Mouse (Mus musculus) stomach, postnatal 0 days (tissue): ENCODE measurements around the gene Stk11ip. TPM values are rescaled to one million over a fixed set of nuclear protein-coding genes. Genes with fewer than 3 reads are reported as not detected.

Experiments used
- ATAC-seq: fragments of 200-750 bp; cut with Nextera tagmentation; 2 replicates; pipeline ENCODE4 v1.8.0; 2017; ENCODE audit not compliant: low FRiP score, low TSS enrichment
- DNase-seq: peaks from one replicate; pipeline ENCODE4 v3.0.0-alpha.2; 2016; ENCODE audit warnings: low spot score
- H3K27ac ChIP-seq: fragments of 300-500 bp; sonication (generic); replicated peaks from 2 replicates; pipeline ENCODE4 v1.5.1; 2014; ENCODE audit warnings: mild to moderate bottlenecking, control low read depth
- H3K27me3 ChIP-seq: fragments of 300-500 bp; sonication (generic); 2 replicates; pipeline ENCODE4 v1.6.1; 2014; ENCODE audit warnings: low read length; ENCODE audit not compliant: control insufficient read depth, insufficient read depth
- H3K36me3 ChIP-seq: fragments of 300-500 bp; sonication (generic); 2 replicates; pipeline ENCODE4 v1.6.1; 2014; ENCODE audit warnings: low read length, mixed read lengths; ENCODE audit not compliant: control insufficient read depth, insufficient read depth
- H3K4me1 ChIP-seq: fragments of 300-500 bp; sonication (generic); replicated peaks from 2 replicates; pipeline ENCODE4 v1.6.1; 2014; ENCODE audit warnings: antibody characterized with exemption; ENCODE audit not compliant: control insufficient read depth, insufficient read depth
- H3K4me2 ChIP-seq: fragments of 300-500 bp; sonication (generic); replicated peaks from 2 replicates; pipeline ENCODE4 v1.6.1; 2014; ENCODE audit warnings: low read depth, mild to moderate bottlenecking, control low read depth, moderate library complexity
- H3K4me3 ChIP-seq: fragments of 300-500 bp; sonication (generic); 2 replicates; pipeline ENCODE4 v1.5.1; 2014; ENCODE audit warnings: low read depth, low read length, control low read depth
- H3K9ac ChIP-seq: fragments of 300-500 bp; sonication (generic); 2 replicates; pipeline ENCODE4 v1.6.1; 2014; ENCODE audit warnings: mild to moderate bottlenecking, low read length, control low read depth, mixed read lengths
- H3K9me3 ChIP-seq: fragments of 300-500 bp; sonication (generic); 2 replicates; pipeline ENCODE4 v1.6.1; 2016; ENCODE audit warnings: low read length; ENCODE audit not compliant: control insufficient read depth
- CTCF ChIP-seq: IDR thresholded peaks from 2 replicates; pipeline ENCODE4 v1.5.1; 2016; ENCODE audit warnings: antibody characterized with exemption, low read depth, mild to moderate bottlenecking, moderate library complexity
- EP300 ChIP-seq: optimal IDR thresholded peaks from 2 replicates; pipeline ENCODE3; 2016; ENCODE audit warnings: antibody characterized with exemption
- WGBS: fragments of 180-500 bp; shearing (Covaris S2); extraction: QIAGEN DNeasy Blood & Tissue Kit; methylation state at CpG from one replicate; pipeline ENCODE4 v1.1.7; 2014; 5-methylcytosine and 5-hydroxymethylcytosine counted together
- polyA plus RNA-seq: library from polyadenylated mRNA; unstranded; fragments of >200 nt; fragmentation: Nextera tagmentation; extraction: Ambion mirVana; gene quantifications from 2 replicates; pipeline ENCODE4 v1.2.1, GENCODE M21; 2015

Stk11ip gene
- polyA plus RNA-seq, 1 experiment from 2014 or later, result 6.7 TPM

DNA sequence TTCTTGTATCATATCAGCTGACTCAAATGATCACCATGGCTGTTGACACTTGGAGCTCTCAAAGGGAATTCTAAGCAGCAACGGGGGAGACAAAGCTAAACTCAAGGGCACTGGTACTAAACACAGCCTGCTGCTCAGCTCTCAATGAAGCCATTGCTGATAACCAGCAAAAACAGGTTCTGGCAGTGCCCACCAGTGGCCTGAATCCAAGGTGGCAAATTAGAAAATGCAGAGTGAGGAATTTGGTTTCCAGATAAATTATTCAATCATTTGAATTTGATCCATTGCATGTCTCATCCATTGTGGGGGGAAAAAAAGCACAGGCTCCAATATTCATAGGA is 40.5 kb downstream of the Stk11ip start:
- H3K9ac ChIP-seq, result no peak overlapping the region
- no peak overlapping the region for H3K27ac ChIP-seq
- H3K4me1 ChIP-seq, result 0 out of 2 replicates have a peak, but pooled peaks cover 2% of the 10 kb centered on the region
- 52% methylated on average over 1 of the region's 1 CpGs for WGBS
- no peaks in the 10 kb centered on the region for H3K27me3 ChIP-seq
- H3K4me3 ChIP-seq, result no peak overlapping the region
- TF ChIP-seq CTCF (no peak), EP300 (no peak)
- DNase-seq (no peak), ATAC-seq (no peak)
- no peak overlapping the region for H3K4me2 ChIP-seq
- no peaks in the 10 kb centered on the region for H3K36me3 ChIP-seq
- H3K9me3 ChIP-seq, result no peaks in the 10 kb centered on the region

DNA sequence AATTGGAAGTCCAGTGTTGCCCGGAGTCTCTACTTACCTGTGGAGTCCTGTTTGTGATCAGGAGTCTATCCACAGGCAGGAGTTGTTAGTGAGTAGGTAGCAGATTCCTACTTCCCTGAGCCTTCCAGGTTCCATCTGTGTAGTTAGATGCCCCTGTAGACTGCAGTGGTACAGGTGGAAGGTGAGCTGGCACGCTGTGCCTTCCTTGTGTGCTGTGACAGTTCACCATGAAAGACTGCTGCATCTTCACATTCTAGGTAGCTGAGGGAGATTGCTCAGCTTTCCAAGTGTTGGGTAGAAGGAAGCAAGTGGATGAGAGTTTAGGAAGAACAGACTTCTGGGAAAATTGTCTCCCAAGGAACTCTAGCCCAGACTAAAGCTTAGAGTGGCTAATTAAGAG is 42.8 kb downstream of the Stk11ip start:
- no peak overlapping the region for H3K4me2 ChIP-seq
- DNase-seq (no peak), ATAC-seq (no peak)
- H3K9ac ChIP-seq, result no peak overlapping the region
- no peaks in the 10 kb centered on the region for H3K27me3 ChIP-seq
- WGBS, result 92% methylated on average over 2 of the region's 2 CpGs
- H3K27ac ChIP-seq, result no peak overlapping the region
- no peak for TF ChIP-seq EP300
- no peak for TF ChIP-seq CTCF
- no peak overlapping the region for H3K4me3 ChIP-seq
- 0 out of 2 replicates have a peak, but pooled peaks cover 2% of the 10 kb centered on the region for H3K4me1 ChIP-seq
- no peaks in the 10 kb centered on the region for H3K36me3 ChIP-seq
- no peaks in the 10 kb centered on the region for H3K9me3 ChIP-seq

DNA sequence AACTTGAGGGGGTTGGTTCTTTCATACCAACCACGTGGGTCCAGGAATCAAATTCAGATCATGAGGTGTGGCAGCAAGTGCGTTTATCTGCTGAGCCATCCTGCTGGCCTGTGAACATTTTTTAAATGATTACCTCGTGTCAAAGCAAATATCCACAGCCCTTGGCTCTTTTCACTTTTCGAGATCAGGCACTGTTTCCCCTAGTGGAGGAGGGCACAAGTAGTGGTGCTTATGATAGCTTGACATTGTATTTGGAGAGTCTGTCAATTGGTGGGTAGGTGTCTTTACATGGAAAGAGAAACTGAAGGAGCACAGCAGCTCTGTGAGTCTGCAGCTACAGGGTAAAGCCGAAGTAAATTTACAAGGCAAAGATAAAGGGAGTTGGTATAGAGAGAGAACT is 43.6 kb downstream of the Stk11ip start:
- no peak overlapping the region for H3K4me3 ChIP-seq
- no peaks in the 10 kb centered on the region for H3K9me3 ChIP-seq
- H3K4me2 ChIP-seq, result no peak overlapping the region
- H3K4me1 ChIP-seq, result no peaks in the 10 kb centered on the region
- 40% methylated on average over 5 of the region's 5 CpGs for WGBS
- H3K36me3 ChIP-seq, result no peaks in the 10 kb centered on the region
- no peaks in the 10 kb centered on the region for H3K27me3 ChIP-seq
- H3K9ac ChIP-seq, result no peak overlapping the region
- TF ChIP-seq CTCF, result no peak
- TF ChIP-seq EP300, result no peak
- no peak overlapping the region for H3K27ac ChIP-seq
- no peak for ATAC-seq
- no peak for DNase-seq

DNA sequence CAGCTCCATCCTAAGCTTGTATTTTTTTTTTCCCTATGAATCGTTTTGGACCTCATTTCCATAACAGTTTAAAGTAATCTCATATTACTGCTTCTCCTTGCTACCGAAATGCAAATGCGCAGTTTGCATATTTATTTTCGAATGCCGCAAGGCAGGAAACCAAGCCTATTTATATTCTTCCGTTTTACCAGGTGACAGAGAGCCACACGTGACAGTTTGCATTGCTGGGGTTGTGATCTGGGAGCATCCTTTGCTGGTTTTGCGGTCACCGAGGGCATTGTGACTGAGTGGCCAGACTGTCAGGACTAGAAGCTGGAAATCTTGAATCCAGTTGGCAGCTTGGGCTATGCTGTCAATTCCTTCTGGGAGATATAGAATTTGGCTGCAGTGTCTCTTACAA is 44.3 kb downstream of the Stk11ip start:
- no peak overlapping the region for H3K4me3 ChIP-seq
- ATAC-seq, result no peak
- TF ChIP-seq CTCF, result no peak
- no peak for TF ChIP-seq EP300
- 62% methylated on average over 9 of the region's 9 CpGs for WGBS
- no peak overlapping the region for H3K9ac ChIP-seq
- no peaks in the 10 kb centered on the region for H3K9me3 ChIP-seq
- no peaks in the 10 kb centered on the region for H3K27me3 ChIP-seq
- H3K4me2 ChIP-seq, result no peak overlapping the region
- no peak overlapping the region for H3K27ac ChIP-seq
- no peak for DNase-seq
- no peaks in the 10 kb centered on the region for H3K4me1 ChIP-seq
- H3K36me3 ChIP-seq, result no peaks in the 10 kb centered on the region

DNA sequence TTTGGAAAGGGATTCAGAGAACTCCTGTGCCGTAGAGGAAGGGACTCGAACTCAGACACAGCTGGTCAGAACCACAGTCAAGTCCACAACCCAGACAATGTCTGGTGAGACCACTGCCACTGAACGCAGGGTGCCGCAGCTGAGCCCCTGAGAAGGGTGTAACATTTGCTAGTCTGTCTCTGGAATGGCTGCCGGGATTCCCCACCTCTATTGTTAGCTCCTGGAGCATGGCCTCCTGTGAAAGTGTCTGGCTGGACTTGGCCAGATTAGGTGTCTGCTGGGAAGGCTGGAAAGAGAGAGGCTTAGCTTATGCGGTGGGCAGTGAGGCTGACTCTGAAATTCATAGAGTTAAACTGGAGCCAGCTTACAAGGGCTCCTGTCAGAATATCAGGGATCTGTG is 49.1 kb downstream of the Stk11ip start:
- H3K4me1 ChIP-seq, result no peaks in the 10 kb centered on the region
- H3K4me3 ChIP-seq, result no peak overlapping the region
- H3K4me2 ChIP-seq, result no peak overlapping the region
- no peak overlapping the region for H3K27ac ChIP-seq
- 65% methylated on average over 6 of the region's 6 CpGs for WGBS
- no peaks in the 10 kb centered on the region for H3K27me3 ChIP-seq
- H3K9me3 ChIP-seq, result no peaks in the 10 kb centered on the region
- ATAC-seq, result no peak
- H3K9ac ChIP-seq, result no peak overlapping the region
- TF ChIP-seq CTCF (no peak), EP300 (no peak)
- no peak for DNase-seq
- H3K36me3 ChIP-seq, result no peaks in the 10 kb centered on the region

DNA sequence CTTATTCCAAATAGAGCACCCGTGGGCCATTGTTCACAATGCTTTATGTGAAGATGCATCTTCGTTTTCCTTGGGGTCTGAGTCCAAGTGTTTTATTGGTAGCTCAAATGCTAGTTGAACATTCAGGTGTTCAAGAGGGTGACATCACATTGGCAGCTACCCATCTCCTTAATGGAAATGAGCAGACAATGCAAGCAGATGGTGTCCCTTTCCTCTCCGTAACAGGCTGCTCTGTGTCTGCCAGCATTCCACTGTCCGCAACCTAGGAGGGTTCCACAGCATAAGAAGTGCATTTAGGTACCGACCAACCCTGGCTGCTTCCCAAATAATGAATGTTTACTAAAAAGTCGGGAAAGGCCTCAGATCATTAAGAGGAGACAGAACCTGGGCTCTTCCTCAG is 51.4 kb downstream of the Stk11ip start:
- H3K27me3 ChIP-seq, result no peaks in the 10 kb centered on the region
- no peak overlapping the region for H3K27ac ChIP-seq
- H3K9me3 ChIP-seq, result no peaks in the 10 kb centered on the region
- TF ChIP-seq EP300 (no peak), CTCF (no peak)
- H3K9ac ChIP-seq, result no peak overlapping the region
- 75% methylated on average over 6 of the region's 6 CpGs for WGBS
- no peaks in the 10 kb centered on the region for H3K36me3 ChIP-seq
- no peak overlapping the region for H3K4me3 ChIP-seq
- DNase-seq (no peak), ATAC-seq (no peak)
- H3K4me2 ChIP-seq, result no peak overlapping the region
- H3K4me1 ChIP-seq, result no peaks in the 10 kb centered on the region
